Mouse (Mus musculus) E14TG2a.4 (cell line): Measurements from ENCODE around the gene Smarcb1.

Experiments used
- H3K27me3 ChIP-seq: 2 replicates; pipeline ENCODE4 v1.6.1; 2014; ENCODE audit warnings: low read length, control low read depth; ENCODE audit not compliant: insufficient read depth
- H3K36me3 ChIP-seq: 2 replicates; pipeline ENCODE4 v1.6.1; 2014; ENCODE audit warnings: low read length, control low read depth; ENCODE audit not compliant: insufficient read depth
- H3K4me1 ChIP-seq: replicated peaks from 2 replicates; pipeline ENCODE4 v1.6.1; 2014; ENCODE audit warnings: low read depth, low read length, control low read depth
- H3K4me3 ChIP-seq: replicated peaks from 2 replicates; pipeline ENCODE4 v1.5.1; 2014; ENCODE audit warnings: mild to moderate bottlenecking, low read length
- H3K9me3 ChIP-seq: 2 replicates; pipeline ENCODE4 v1.6.1; 2014; ENCODE audit warnings: low read length, control low read depth
- CTCF ChIP-seq: conservative IDR thresholded peaks from 2 replicates; pipeline ENCODE4 v1.5.1; 2014; ENCODE audit warnings: low read length
- NANOG ChIP-seq: IDR thresholded peaks from 2 replicates; pipeline ENCODE4 v1.6.1; 2014; ENCODE audit warnings: borderline replicate concordance, low read length, mixed read lengths
- POU5F1 ChIP-seq: IDR thresholded peaks from 2 replicates; pipeline ENCODE4 v1.6.1; 2014; ENCODE audit warnings: low read length, borderline replicate concordance

Gene Smarcb1

DNA sequence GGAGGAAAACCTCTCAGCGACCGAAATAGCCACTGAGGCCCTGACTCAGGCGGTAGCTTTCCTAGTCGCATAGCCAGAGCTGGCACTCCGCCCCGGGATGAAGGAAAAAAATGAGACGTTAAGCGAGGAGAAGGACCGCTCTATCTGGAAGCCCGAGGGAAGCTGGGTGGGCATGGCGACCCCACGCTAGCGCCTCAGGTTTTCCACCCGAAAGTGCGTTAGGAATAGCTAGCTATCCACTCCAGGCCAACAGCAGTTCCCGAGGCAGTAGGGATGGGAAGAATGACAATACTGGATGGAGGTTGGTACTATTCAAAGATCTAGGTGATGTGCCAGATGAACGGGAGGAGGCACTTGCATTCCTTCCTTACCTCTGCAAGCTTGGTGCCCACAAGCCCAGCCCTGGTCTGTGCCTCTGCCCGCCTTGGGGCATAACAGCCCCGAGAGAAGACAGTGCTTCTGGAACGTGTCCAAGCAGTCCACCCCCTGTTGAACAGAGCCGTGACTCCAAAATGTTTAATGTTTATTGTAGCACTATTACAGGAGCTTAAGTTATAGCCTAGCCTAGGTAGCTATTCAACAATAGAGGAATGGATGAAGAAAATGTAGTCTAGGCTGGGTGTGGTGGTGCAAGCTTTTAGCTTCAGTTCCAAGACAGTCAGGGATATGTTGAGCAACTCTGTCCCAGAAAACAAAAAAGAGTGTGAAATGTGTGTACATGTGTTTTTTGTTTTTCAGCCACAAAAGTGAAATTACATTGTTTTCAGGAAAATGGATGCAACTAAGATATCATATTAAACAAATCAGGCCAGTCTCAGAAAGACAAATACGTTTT lies 526 bp upstream of the Smarcb1 start:
- peak overlapping the region; percentile 98 for H3K4me3 ChIP-seq
- no peaks in the 10 kb centered on the region for H3K27me3 ChIP-seq
- no peaks in the 10 kb centered on the region for H3K9me3 ChIP-seq
- H3K36me3 ChIP-seq: peaks cover 74% of the 10 kb centered on the region
- TF ChIP-seq NANOG (no peak), CTCF (no peak), POU5F1 (no peak)
- peaks cover 59% of the 10 kb centered on the region for H3K4me1 ChIP-seq

DNA sequence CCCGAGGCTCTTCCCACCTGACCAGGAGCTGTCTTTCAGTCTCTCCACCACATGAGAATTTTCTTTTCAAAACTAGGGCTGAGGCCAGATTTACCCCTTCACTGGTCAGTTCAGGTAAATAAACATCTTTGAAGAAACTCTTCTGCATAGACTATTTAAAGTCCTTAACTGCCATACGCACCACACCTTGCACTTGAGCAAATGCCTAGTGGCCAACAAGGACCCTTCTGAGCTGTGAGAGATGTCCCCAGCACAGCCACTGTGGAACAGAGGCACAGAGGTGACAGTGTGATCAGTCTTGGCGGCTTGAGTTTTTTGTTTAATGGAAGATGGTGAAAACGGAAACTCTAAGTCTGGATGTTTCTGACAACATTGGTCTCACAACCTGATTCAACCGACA lies 2.4 kb downstream of the Smarcb1 start:
- Histone ChIP-seq H3K4me1 (peaks cover 76% of the 10 kb centered on the region), H3K4me3 (no peak overlapping the region), H3K9me3 (no peaks in the 10 kb centered on the region), H3K27me3 (no peaks in the 10 kb centered on the region), H3K36me3 (peaks cover 74% of the 10 kb centered on the region)
- TF ChIP-seq NANOG (no peak), POU5F1 (no peak), CTCF (no peak)

DNA sequence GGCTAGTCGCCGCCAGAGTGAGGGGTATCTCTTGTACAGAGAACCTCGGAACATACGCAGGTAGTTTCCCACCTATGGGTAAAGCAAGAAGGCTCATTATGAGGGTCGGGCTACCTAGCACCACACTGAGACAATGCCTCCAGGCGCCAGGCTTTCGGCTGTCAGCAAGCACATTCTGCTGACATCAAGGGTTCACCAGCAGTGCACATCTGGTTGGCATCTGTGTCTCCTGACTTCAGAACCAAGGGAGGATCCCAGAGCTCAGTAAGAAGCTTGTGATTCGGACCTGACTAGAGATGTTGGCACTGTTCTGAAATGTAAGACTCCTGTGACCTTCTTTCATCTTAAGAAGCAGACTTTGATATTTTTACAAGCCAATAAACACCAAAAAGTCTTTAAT lies 4.6 kb downstream of the Smarcb1 start:
- peaks cover 81% of the 10 kb centered on the region for H3K4me1 ChIP-seq
- no peaks in the 10 kb centered on the region for H3K9me3 ChIP-seq
- H3K4me3 ChIP-seq: no peak overlapping the region
- H3K36me3 ChIP-seq: peaks cover 76% of the 10 kb centered on the region
- H3K27me3 ChIP-seq: no peaks in the 10 kb centered on the region
- TF ChIP-seq POU5F1: no peak
- TF ChIP-seq NANOG: no peak
- TF ChIP-seq CTCF: no peak

DNA sequence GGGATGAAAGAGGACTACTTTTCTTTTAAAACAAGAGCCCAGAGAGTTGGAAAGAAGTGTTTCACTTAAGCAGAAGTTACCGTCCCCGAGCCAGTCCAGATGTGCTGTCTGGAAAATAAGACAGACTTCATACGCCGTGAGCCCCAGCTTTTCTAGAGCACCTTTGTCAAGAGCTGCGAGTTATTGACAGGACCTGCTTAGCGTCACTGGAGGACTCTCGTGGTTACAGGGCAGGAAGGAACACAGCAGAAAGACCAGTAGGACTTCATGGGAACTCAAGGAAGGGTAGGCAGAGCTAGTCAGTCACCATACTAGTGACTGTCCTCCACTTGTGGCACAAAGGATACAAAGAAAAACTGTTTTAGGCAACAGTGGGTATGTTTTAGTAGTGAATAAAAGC lies 5.9 kb downstream of the Smarcb1 start:
- H3K27me3 ChIP-seq: no peaks in the 10 kb centered on the region
- H3K36me3 ChIP-seq: peaks cover 89% of the 10 kb centered on the region
- no peaks in the 10 kb centered on the region for H3K9me3 ChIP-seq
- no peak for TF ChIP-seq NANOG
- TF ChIP-seq CTCF: no peak
- TF ChIP-seq POU5F1: no peak
- H3K4me3 ChIP-seq: 0 out of 2 replicates have a peak overlapping the region, but pooled peaks have one; percentile 7
- peaks cover 85% of the 10 kb centered on the region for H3K4me1 ChIP-seq

DNA sequence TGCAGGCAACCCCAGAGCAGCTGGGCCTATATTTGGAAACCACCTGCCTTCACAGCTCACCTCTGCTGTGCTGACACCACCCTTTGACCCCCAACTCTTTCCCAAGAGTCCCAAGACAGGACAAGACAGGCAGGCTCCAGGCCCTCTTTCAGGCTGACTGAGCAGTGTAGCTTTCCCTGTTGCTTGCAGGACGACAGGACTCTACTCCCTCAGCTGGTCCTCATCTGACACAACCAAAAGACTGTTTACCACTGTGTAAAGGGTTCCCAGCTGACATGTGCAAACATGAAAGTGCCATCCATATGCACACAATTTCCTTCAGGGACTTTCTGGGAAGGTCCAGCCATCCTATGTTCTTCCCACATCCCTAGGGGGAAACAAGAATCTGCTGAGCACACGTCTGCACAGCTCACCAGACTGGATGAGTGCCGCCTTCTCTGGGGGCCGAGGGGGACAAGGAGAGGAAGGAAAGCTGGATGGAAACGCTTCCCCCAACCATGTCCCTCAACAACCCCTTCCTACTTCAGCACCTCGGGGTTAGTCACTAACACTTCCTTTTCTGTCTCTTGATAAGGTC lies 8.3 kb downstream of the Smarcb1 start:
- TF ChIP-seq NANOG: no peak
- no peaks in the 10 kb centered on the region for H3K27me3 ChIP-seq
- H3K4me3 ChIP-seq: no peak overlapping the region
- H3K36me3 ChIP-seq: peaks cover 94% of the 10 kb centered on the region
- H3K4me1 ChIP-seq: peaks cover 62% of the 10 kb centered on the region
- H3K9me3 ChIP-seq: no peaks in the 10 kb centered on the region

DNA sequence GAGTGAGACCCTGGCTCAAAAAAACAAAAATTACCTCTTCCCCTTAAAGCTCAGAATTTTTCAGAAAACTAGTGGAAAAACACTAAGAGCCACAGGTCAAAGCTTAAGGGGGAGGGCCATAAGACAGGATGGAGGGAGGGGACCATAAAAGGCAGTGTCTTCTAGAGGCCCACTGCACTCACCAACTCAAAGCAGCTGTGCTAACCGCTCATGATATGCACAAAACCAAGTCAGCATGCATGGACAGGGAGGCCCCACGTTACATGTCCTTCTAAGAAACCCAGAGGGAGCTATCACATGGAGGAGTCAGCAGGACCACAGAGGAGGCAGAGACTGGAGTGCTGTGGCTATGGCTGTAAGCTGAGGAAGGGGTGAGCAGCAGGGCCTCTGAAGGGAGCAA lies 10.7 kb downstream of the Smarcb1 start:
- TF ChIP-seq CTCF: no peak
- TF ChIP-seq POU5F1: no peak
- no peak for TF ChIP-seq NANOG
- Histone ChIP-seq H3K4me3 (no peak overlapping the region), H3K27me3 (no peaks in the 10 kb centered on the region), H3K9me3 (no peaks in the 10 kb centered on the region), H3K36me3 (peaks cover 94% of the 10 kb centered on the region), H3K4me1 (peaks cover 40% of the 10 kb centered on the region)

DNA sequence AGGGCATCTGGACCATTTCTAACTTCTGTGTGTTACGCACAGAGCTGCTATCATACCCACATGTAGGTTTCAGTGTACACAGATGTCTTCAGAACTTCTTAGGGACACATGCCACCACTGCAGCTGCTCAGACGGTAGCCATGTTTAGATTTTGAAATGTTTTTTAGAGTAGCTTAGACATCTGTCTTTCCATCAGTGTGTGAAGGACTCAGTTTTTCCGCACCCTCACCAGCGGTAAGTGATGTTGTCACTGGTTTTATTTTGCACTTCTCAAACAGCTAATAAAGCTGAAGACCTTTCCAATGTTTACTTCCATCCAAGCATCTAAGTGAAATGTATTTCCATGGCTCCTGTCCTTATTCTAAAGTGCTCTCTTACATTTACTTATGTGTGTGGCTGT lies 14.5 kb downstream of the Smarcb1 start:
- TF ChIP-seq POU5F1: no peak
- no peak for TF ChIP-seq CTCF
- no peak for TF ChIP-seq NANOG
- H3K36me3 ChIP-seq: peaks cover 97% of the 10 kb centered on the region
- peaks cover 11% of the 10 kb centered on the region for H3K4me1 ChIP-seq
- H3K9me3 ChIP-seq: no peaks in the 10 kb centered on the region
- H3K4me3 ChIP-seq: no peak overlapping the region
- H3K27me3 ChIP-seq: no peaks in the 10 kb centered on the region

DNA sequence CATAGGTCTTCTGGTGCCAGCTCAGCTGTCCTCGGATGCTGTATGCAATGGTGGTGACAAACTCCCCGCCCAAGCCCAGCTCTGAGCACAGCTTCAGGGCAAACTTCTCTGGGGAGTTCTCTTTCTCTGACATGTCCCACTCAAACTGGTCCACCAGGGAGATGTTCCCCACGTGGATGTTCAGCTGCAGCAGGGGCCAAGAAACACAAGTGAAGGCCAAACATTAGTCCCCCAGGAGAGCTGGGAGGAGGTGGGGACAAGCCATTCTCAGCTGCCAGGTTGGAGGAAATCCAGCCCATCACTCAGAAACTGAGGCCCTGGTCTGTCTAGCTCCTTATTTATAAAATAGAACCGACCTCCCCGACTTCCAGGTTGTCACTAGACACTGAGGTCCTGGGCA lies 17.0 kb downstream of the Smarcb1 start:
- Histone ChIP-seq H3K9me3 (no peaks in the 10 kb centered on the region), H3K27me3 (no peaks in the 10 kb centered on the region), H3K4me3 (no peak overlapping the region), H3K36me3 (peaks cover 98% of the 10 kb centered on the region), H3K4me1 (peaks cover 7% of the 10 kb centered on the region; the same call in 1 of the 2 replicates)
- TF ChIP-seq POU5F1 (no peak), CTCF (no peak), NANOG (no peak)

DNA sequence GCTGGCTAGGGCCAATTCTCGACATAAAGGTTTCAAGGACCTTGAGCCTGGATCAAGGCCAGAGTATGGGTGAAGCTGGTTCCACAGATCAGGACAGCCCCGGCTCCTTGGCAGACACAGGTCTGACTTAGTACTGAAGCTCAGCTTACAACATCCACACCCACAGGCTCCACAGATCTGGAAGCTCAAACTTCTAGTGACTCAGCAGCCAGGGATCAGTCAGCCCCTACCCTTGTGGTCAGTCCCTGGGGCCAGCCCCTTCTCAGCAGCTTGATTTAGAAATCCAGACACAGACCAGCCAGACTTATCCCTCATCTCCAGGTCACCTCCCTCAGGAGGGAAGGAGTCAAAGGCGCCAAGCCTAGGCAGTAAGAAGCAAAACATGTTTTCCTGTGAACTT lies 22.6 kb downstream of the Smarcb1 start:
- H3K4me3 ChIP-seq: 0 out of 2 replicates have a peak overlapping the region, but pooled peaks have one; percentile 17
- no peaks in the 10 kb centered on the region for H3K27me3 ChIP-seq
- peaks cover 100% of the 10 kb centered on the region for H3K36me3 ChIP-seq
- no peak for TF ChIP-seq POU5F1
- no peak for TF ChIP-seq NANOG
- TF ChIP-seq CTCF: no peak
- peaks cover 45% of the 10 kb centered on the region for H3K4me1 ChIP-seq
- no peaks in the 10 kb centered on the region for H3K9me3 ChIP-seq
